Mouse (Mus musculus) limb, embryonic 10.5 days (tissue): ENCODE results near the gene Dlk1. TPM values are rescaled to one million over a fixed set of nuclear protein-coding genes. Genes with fewer than 3 reads are reported as not detected.

ENCODE experiments used
- DNase-seq: peaks from one replicate; pipeline ENCODE4 v3.0.0-alpha.2; 2017; ENCODE audit warnings: low spot score
- H3K27ac ChIP-seq: fragments of 300-500 bp; sonication (generic); 2 replicates; pipeline ENCODE4 v1.5.1; 2016; ENCODE audit warnings: mild to moderate bottlenecking
- H3K27me3 ChIP-seq: fragments of 300-500 bp; sonication (generic); 2 replicates; pipeline ENCODE4 v1.6.1; 2016; ENCODE audit warnings: low read depth, mild to moderate bottlenecking; ENCODE audit not compliant: poor library complexity, severe bottlenecking
- H3K36me3 ChIP-seq: fragments of 300-500 bp; sonication (generic); 2 replicates; pipeline ENCODE4 v1.6.1; 2016; ENCODE audit warnings: mild to moderate bottlenecking, moderate library complexity
- H3K4me1 ChIP-seq: fragments of 300-500 bp; sonication (generic); 2 replicates; pipeline ENCODE4 v1.6.1; 2016
- H3K4me3 ChIP-seq: fragments of 300-500 bp; sonication (generic); 2 replicates; pipeline ENCODE4 v1.5.1; 2016; ENCODE audit warnings: mild to moderate bottlenecking, moderate library complexity
- H3K9me3 ChIP-seq: fragments of 300-500 bp; sonication (generic); replicated peaks from 2 replicates; pipeline ENCODE4 v1.6.1; 2016; ENCODE audit warnings: mild to moderate bottlenecking
- WGBS: fragments of 180-500 bp; shearing (Covaris S2); methylation state at CpG from one replicate; pipeline ENCODE4 v1.1.7; 2016; 5-methylcytosine and 5-hydroxymethylcytosine counted together
- polyA plus RNA-seq: library from polyadenylated mRNA; unstranded; fragments of >200 nt; fragmentation: Nextera tagmentation; extraction: Ambion mirVana; gene quantifications from 2 replicates; pipeline ENCODE4 v1.2.1, GENCODE M21; 2016

Gene Dlk1
- polyA plus RNA-seq, 1 experiment from 2014 or later, result 106 TPM

DNA sequence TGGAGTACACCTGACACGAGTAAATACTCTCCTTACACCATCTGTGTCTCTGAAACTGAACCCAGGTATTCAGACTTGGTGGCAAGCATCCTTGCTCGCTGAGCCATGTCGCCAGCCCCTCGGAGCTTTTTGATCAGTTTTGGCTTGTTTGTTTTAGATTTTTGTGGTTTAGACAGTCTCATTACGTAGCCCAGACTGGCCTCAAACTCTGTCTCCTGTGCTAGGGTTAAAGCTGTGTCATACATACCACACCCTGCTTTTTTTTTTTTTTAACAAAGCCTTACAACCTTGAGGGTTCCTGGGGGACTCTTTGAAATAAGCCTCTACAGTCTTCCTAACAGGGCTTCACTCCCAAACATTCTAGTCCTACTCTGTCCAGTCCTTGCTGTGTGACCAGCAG is 7.6 kb upstream of the Dlk1 start:
- DNase-seq, result no peak
- H3K9me3 ChIP-seq, result no peaks in the 10 kb centered on the region
- peak overlapping the region; percentile 69; the same call in 1 of the 2 replicates for H3K27ac ChIP-seq
- H3K27me3 ChIP-seq, result peaks cover 37% of the 10 kb centered on the region
- H3K4me1 ChIP-seq, result peaks cover 86% of the 10 kb centered on the region
- H3K36me3 ChIP-seq, result no peaks in the 10 kb centered on the region
- no peak overlapping the region for H3K4me3 ChIP-seq
- 80% methylated on average over 5 of the region's 5 CpGs for WGBS

DNA sequence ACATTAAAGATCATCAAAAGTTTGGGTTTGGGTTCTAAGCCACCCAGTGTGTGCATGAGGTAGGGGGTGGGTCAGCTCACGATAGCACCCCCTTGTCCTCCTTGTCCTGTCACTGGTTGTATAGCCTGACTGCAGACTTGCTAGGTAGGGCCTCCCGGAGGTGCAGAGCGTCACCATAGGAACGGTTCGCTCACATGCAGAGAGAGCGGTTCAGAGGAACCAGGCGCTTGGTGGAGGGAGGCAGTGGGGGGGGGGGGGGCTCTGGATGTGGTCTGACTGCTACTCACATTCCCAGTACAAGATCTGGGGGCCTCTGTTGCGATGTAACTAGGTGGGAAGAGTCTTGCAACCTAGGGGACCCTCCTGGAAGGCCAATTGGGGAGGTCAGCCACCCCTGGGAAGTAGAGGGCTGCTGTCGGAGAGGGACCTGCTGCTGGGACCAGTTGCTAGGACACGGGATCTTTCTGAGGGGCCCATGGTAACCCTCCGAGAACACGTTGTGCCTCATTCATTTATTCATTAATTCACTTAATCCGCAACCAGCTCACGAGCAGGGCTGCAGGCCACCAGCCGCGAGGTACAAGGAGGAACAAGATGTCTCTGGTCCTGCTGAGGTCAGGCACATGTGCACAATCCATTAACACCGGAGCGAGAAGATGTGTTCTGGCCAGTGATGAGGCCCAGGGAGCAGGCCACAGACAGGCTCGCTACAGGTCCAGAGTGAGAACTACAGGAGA is 7.0 kb upstream of the Dlk1 start:
- H3K27ac ChIP-seq, result peak overlapping the region; percentile 69
- no peaks in the 10 kb centered on the region for H3K9me3 ChIP-seq
- peaks cover 39% of the 10 kb centered on the region for H3K27me3 ChIP-seq
- H3K4me3 ChIP-seq, result peak overlapping the region; percentile 3
- DNase-seq, result peak; percentile 65
- WGBS, result 9% methylated on average over 19 of the region's 19 CpGs
- H3K36me3 ChIP-seq, result no peaks in the 10 kb centered on the region
- peaks cover 89% of the 10 kb centered on the region for H3K4me1 ChIP-seq

DNA sequence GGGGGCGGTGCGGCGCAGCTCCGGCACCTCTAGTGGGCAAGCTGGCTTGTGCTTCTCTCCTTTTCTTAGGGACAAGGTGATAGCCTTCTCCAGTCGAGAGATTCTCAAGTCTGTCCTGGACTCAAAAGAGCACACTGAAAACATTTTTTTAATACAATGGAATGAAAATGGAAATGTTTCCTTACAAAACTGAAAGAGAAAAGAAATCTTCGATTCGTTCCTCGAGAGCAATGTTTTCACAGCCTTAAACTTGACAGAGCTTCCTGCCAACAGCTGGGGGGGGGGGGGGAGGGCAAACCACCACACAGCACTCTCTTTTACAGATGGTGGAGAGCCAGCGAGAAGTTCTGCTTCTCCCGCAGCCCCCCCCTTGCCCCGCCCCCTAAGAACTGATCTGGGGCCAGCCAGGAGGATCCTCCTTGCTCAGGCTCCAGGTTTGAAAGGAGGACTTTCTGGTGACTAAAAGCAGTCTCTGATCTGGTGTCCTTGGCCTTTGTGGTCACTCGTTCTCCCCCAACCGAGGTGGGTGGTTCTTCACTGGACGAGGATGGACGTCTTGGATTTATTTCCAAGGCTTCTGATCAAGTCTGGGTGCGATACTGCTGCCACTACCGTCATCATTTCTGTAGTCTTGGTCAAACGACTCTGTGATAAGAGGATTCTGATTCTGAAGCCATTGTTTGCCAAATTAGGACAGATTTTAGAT is 6.2 kb upstream of the Dlk1 start:
- Histone ChIP-seq H3K9me3 (no peaks in the 10 kb centered on the region), H3K27me3 (peaks cover 39% of the 10 kb centered on the region), H3K4me3 (peak overlapping the region; percentile 3), H3K4me1 (peaks cover 90% of the 10 kb centered on the region), H3K27ac (peak overlapping the region; percentile 69), H3K36me3 (no peaks in the 10 kb centered on the region)
- no peak for DNase-seq
- WGBS, result 11% methylated on average over 18 of the region's 18 CpGs

DNA sequence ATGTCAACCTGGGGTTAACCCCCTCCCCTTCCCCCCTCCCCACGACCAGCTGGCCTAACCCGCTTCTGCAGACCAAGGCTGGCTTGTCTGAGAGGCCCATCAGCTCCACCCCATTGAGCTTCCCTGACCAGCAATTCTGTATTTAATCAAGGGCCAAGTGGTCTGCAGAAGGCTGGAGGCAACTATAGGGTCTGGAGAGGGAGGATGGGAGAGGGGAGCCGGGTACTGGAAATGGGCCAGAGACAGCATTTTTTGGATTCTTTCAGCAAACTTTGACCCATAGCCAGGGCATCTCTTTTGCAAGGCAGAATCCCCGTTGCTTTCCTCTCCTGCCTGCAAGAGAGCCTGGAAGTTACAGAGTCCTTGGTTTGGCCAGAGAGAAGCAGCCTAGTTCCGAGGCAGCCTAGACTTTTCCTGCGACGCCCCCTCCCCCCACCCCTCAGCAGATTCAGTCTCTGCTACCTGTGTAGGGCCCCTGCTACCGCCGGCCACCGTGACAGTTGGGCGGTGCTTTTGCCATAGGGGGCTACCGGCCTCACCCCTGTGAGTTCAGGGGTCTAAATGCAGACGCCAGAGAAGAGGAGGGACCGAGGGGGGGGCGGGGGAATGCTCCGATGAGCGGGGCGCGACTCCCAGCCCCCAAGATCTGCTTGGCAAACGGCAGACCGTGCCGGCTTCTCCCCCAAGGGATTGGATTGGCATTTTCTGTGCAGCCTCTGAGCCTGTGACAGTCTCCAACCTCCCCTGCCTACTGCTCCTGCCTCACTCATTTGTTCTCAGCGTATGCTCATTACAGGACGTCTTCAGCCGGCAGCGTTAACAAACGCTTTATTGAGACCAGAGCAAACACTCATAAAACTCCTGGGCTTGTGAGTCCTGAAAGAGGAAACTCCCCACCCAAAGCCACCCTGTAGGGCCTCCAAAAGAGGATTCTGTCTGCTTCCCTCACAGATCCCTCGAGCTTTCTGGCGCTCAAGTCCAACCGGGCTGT is 2.9 kb upstream of the Dlk1 start:
- peaks cover 85% of the 10 kb centered on the region for H3K4me1 ChIP-seq
- H3K27me3 ChIP-seq, result peaks cover 65% of the 10 kb centered on the region
- WGBS, result under 1% methylated on average over 30 of the region's 30 CpGs
- H3K27ac ChIP-seq, result peak overlapping the region; percentile 85
- H3K4me3 ChIP-seq, result peak overlapping the region; percentile 49
- DNase-seq, result peak; percentile 71
- H3K9me3 ChIP-seq, result no peaks in the 10 kb centered on the region
- no peaks in the 10 kb centered on the region for H3K36me3 ChIP-seq

DNA sequence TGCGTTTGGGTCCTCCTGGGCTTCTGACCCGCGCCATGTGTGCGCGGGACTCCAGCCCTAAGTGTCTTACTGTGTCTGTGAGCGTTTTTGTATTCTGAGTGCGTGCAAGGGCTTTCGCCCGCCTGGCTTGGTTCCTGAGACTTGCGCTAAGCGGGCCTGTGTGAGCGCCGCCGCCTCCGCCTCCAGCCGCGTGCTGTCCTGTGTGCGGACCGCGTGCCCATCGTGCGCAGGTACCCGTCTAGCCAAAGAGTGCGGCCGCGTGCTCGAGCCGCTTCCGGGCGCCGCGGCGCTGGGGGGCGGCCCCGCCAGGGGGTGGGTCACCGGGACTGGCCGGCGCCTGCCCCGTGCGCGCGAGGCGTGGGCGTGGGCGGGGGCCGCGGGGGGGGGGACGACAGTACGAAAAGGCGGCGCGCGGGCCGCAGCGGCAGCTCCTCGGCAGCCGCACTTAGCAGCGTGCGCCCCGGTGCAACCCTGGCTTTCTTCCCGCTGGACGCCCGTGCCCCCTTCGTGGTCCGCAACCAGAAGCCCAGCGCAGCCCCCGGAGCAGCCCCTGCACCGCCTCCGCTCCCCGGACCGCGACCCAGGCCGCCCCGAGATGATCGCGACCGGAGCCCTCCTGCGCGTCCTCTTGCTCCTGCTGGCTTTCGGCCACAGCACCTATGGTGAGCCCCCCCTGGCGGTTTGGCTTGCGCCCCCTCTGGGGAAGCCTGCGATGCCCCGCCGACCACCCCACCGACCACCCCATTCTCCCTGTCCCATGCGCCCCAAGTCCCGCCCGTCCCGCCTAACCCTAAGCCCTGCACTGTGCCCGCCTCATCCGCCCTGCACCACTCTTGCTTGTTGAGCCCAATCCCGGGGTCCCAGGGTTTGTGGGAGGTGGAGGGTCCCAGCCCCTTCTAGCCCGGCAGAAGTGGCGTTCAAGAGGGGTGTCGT is 708 bp downstream of the Dlk1 start:
- Histone ChIP-seq H3K4me1 (peaks cover 93% of the 10 kb centered on the region), H3K4me3 (peak overlapping the region; percentile 63), H3K36me3 (no peaks in the 10 kb centered on the region), H3K9me3 (no peaks in the 10 kb centered on the region), H3K27me3 (peaks cover 83% of the 10 kb centered on the region), H3K27ac (peak overlapping the region; percentile 93)
- under 1% methylated on average over 92 of the region's 96 CpGs for WGBS
- DNase-seq, result peak; percentile 80

DNA sequence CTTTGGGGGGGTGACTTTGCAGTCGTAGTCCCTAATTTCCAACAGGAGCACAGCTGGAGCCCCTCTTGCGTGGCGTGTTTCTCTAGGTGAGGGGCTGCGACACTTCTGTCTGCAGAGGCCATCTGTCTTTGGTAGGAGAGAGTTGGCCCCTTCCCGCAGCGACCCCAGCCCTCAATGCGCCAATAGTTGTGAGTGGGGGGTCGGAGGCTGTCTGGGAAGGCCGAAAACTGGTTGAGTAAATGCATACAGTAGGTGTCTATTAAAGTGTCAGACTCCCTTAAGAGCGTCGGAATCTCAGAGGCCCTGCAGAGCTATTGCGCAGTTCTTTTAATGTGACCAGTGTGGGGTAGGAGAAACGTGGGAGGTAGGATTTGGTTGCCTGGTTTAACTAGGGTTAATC is 1.5 kb downstream of the Dlk1 start:
- peaks cover 93% of the 10 kb centered on the region for H3K4me1 ChIP-seq
- H3K27me3 ChIP-seq, result peaks cover 86% of the 10 kb centered on the region
- H3K4me3 ChIP-seq, result peak overlapping the region; percentile 63
- 9% methylated on average over 13 of the region's 13 CpGs for WGBS
- H3K9me3 ChIP-seq, result no peaks in the 10 kb centered on the region
- H3K27ac ChIP-seq, result peak overlapping the region; percentile 93
- H3K36me3 ChIP-seq, result no peaks in the 10 kb centered on the region
- DNase-seq, result no peak

DNA sequence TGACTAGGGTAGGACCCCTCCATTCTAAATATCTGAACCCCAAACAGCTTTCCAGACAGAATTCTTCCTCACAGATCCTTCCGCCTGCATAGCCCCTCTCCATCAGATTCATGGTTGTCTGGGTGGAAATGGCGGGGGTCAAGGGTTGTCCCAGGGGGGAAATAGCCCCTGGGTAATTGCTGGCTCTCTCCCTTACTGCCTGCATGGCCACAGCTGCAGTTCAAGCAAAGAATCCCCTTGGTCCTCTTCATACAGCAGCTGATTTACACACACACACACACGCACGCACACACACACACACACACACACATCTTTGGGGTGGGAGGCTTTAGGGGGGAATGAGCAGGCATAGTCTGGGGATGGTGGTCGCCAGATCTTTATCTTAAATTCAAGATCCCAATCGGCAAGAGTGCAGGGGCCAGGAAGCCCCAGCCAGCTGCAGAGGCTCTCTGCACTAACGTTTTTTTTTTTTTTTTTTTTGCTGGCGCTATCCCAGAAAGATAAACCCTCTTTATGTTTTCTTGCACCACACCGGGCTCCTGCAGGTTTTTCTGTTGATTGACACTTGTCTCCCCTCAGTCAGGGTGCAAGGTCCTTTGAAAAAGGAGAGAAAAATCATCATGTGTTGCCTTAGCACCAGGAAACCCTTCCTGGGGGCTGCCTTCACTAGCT is 4.0 kb downstream of the Dlk1 start:
- peaks cover 10% of the 10 kb centered on the region for H3K36me3 ChIP-seq
- H3K4me3 ChIP-seq, result peak overlapping the region; percentile 63
- H3K9me3 ChIP-seq, result no peaks in the 10 kb centered on the region
- peaks cover 83% of the 10 kb centered on the region for H3K4me1 ChIP-seq
- H3K27ac ChIP-seq, result peak overlapping the region; percentile 68
- H3K27me3 ChIP-seq, result peaks cover 94% of the 10 kb centered on the region
- peak; percentile 46 for DNase-seq
- 19% methylated on average over 9 of the region's 9 CpGs for WGBS

DNA sequence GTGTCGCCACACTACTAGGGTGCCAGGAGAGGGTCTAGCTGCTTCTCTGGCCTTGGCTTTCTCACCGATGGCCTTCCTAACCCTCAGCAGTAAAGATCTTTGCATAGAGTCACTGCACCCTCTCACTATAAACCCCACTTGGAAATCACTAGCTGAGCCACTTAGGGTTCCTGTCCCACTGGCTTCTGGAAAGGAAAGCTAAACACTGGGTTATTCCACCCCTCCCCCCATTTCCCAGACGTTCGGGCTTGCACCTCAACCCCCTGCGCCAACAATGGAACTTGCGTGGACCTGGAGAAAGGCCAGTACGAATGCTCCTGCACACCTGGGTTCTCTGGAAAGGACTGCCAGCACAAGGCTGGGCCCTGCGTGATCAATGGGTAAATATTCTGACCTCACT is 5.2 kb downstream of the Dlk1 start:
- WGBS, result 34% methylated on average over 8 of the region's 8 CpGs
- no peak for DNase-seq
- H3K9me3 ChIP-seq, result no peaks in the 10 kb centered on the region
- H3K4me1 ChIP-seq, result peaks cover 74% of the 10 kb centered on the region
- H3K4me3 ChIP-seq, result 0 out of 2 replicates have a peak overlapping the region, but pooled peaks have one; percentile 15
- peak overlapping the region; percentile 67 for H3K27ac ChIP-seq
- H3K36me3 ChIP-seq, result peaks cover 10% of the 10 kb centered on the region
- H3K27me3 ChIP-seq, result peaks cover 83% of the 10 kb centered on the region

DNA sequence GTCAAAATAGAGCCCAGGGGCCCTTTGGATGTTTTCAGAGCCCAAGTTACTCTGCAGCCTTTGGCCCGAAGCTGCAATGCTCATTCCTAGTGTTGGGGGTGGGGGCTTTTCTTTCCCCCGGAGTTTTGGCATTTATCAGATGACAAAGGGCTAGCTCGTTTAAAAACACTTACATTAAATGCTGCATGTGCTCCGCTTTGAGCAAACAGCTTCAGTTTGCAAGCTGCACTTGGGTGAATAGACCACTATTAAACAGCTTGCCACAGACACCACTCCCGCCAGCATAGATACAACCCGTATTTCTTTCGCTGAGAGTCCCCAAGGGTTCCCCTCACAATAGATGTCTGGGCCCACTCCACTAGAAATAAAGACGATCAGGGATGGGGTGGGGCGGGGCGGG is 6.3 kb downstream of the Dlk1 start:
- H3K27me3 ChIP-seq, result peaks cover 72% of the 10 kb centered on the region
- WGBS, result 39% methylated on average over 10 of the region's 10 CpGs
- DNase-seq, result no peak
- H3K36me3 ChIP-seq, result peaks cover 10% of the 10 kb centered on the region
- H3K9me3 ChIP-seq, result no peaks in the 10 kb centered on the region
- H3K4me3 ChIP-seq, result peak overlapping the region; percentile 28
- H3K27ac ChIP-seq, result peak overlapping the region; percentile 68; the same call in 1 of the 2 replicates
- H3K4me1 ChIP-seq, result peaks cover 64% of the 10 kb centered on the region

DNA sequence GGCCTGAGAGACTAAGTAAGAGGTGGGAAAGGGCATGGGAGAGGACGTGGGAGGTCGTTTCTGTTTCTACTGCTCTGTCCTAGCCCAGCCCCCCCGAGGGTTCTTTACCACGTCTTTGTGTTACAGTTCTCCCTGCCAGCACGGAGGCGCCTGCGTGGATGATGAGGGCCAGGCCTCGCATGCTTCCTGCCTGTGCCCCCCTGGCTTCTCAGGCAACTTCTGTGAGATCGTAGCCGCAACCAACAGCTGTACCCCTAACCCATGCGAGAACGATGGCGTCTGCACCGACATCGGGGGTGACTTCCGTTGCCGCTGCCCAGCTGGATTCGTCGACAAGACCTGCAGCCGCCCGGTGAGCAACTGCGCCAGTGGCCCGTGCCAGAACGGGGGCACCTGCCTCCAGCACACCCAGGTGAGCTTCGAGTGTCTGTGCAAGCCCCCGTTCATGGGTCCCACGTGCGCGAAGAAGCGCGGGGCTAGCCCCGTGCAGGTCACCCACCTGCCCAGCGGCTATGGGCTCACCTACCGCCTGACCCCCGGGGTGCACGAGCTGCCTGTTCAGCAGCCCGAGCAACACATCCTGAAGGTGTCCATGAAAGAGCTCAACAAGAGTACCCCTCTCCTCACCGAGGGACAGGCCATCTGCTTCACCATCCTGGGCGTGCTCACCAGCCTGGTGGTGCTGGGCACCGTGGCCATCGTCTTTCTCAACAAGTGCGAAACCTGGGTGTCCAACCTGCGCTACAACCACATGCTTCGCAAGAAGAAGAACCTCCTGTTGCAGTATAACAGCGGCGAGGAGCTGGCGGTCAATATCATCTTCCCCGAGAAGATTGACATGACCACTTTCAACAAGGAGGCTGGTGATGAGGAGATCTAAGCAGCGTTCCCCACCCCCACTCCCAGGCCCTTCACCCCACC is 7.1 kb downstream of the Dlk1 start:
- WGBS, result 38% methylated on average over 49 of the region's 49 CpGs
- no peaks in the 10 kb centered on the region for H3K9me3 ChIP-seq
- peaks cover 55% of the 10 kb centered on the region for H3K4me1 ChIP-seq
- peaks cover 63% of the 10 kb centered on the region for H3K27me3 ChIP-seq
- DNase-seq, result peak; percentile 52
- H3K36me3 ChIP-seq, result peaks cover 10% of the 10 kb centered on the region
- H3K27ac ChIP-seq, result peak overlapping the region; percentile 68
- H3K4me3 ChIP-seq, result peak overlapping the region; percentile 28
